Mouse (Mus musculus): ENCODE measurements at regions not wholly inside any gene's neighbourhood (a gene's known extent, or its start where the extent isn't known, plus 50 kb on each side); places are given as distances from the start of the nearest gene placed in this dataset.

- no peak for ATAC-seq (ENCODE audit: low TSS enrichment)
Observed at GRCm38 (mm10) chr14:14596057-14596809, 105.8 kb upstream of the Slc4a7 start.

- no peak for ATAC-seq (ENCODE audit: low TSS enrichment)
Observed at GRCm38 (mm10) chr14:14599586-14599985, 102.5 kb upstream of the Slc4a7 start.

- ATAC-seq (ENCODE audit: low TSS enrichment), result no peak
Observed at GRCm38 (mm10) chr14:14599990-14600389, 102.1 kb upstream of the Slc4a7 start.

- ATAC-seq (ENCODE audit: low TSS enrichment), result no peak
Observed at GRCm38 (mm10) chr14:14603439-14603838, 98.6 kb upstream of the Slc4a7 start.

- ATAC-seq (ENCODE audit: low TSS enrichment), result no peak
Observed at GRCm38 (mm10) chr14:14607074-14607473, 95.0 kb upstream of the Slc4a7 start.

GRCm38 (mm10) chr14:14612245-14612644 is 89.8 kb upstream of the Slc4a7 start:
- no peak for ATAC-seq (ENCODE audit: low TSS enrichment)

GRCm38 (mm10) chr14:14620316-14620715 is 81.8 kb upstream of the Slc4a7 start:
- no peak for ATAC-seq (ENCODE audit: low TSS enrichment)

GRCm38 (mm10) chr14:14628673-14629072 is 73.4 kb upstream of the Slc4a7 start:
- ATAC-seq (ENCODE audit: low TSS enrichment), result no peak

- ATAC-seq (ENCODE audit: low TSS enrichment), result no peak
Observed at GRCm38 (mm10) chr14:14631750-14632149, 70.3 kb upstream of the Slc4a7 start.

GRCm38 (mm10) chr14:14632471-14632870 is 69.6 kb upstream of the Slc4a7 start:
- peak; percentile 55 for ATAC-seq (ENCODE audit: low TSS enrichment)

GRCm38 (mm10) chr14:14632951-14633931 is 68.8 kb upstream of the Slc4a7 start:
- peak; percentile 95 for ATAC-seq (ENCODE audit: low TSS enrichment)

- no peak for ATAC-seq (ENCODE audit: low TSS enrichment)
Observed at GRCm38 (mm10) chr14:14634021-14634420, 68.1 kb upstream of the Slc4a7 start.

- ATAC-seq (ENCODE audit: low TSS enrichment), result peak; percentile 41; the same call in 1 of the 2 replicates
Observed at GRCm38 (mm10) chr14:14639102-14640015, 62.7 kb upstream of the Slc4a7 start.

- peak; percentile 99 for ATAC-seq (ENCODE audit: low TSS enrichment)
Observed at GRCm38 (mm10) chr14:14640023-14640441, 62.0 kb upstream of the Slc4a7 start.

GRCm38 (mm10) chr14:14640557-14640956 is 61.5 kb upstream of the Slc4a7 start:
- ATAC-seq (ENCODE audit: low TSS enrichment), result no peak

- no peak for ATAC-seq (ENCODE audit: low TSS enrichment)
Observed at GRCm38 (mm10) chr14:14643533-14643932, 58.5 kb upstream of the Slc4a7 start.

- ATAC-seq (ENCODE audit: low TSS enrichment), result no peak
Observed at GRCm38 (mm10) chr14:14645084-14645483, 57.0 kb upstream of the Slc4a7 start.

Data from frontal cortex, adult (tissue).